Mouse (Mus musculus) kidney, adult 2 months (tissue): ENCODE results near the gene Hc.

ENCODE experiments used
- CTCF ChIP-seq: fragments of 200-500 bp; conservative IDR thresholded peaks from 2 replicates; pipeline ENCODE4 v1.5.1; 2011; ENCODE audit warnings: low read depth, mild to moderate bottlenecking, control low read depth, low read length, moderate library complexity, mixed read lengths; ENCODE audit not compliant: insufficient read depth, insufficient read length
- POLR2A ChIP-seq: fragments of 200-500 bp; IDR thresholded peaks from one replicate; pipeline ENCODE4 v1.6.1; 2011; ENCODE audit warnings: low read depth, low read length, control low read depth

GRCm38 (mm10) chr2:35060897-35061296, 341 bp downstream of the Hc start:
- no peak for TF ChIP-seq CTCF
- TF ChIP-seq POLR2A = no peak
